Mouse (Mus musculus): ENCODE measurements around the gene 1700057G04Rik.

GRCm38 (mm10) chr9:92335277-92335818, 26.2 kb downstream of the 1700057G04Rik start:
- TF ChIP-seq POLR2A (IDR thresholded peaks at IDR 0.05; ENCODE audit: low read depth, low read length) (no peak), CTCF (IDR thresholded peaks at IDR 0.05; ENCODE audit: extremely low read depth, insufficient read depth, insufficient read length, insufficient replicate concordance) (no peak)
